Mouse (Mus musculus) kidney, postnatal 0 days (tissue): ENCODE results near the gene Dnajc24. TPM values are rescaled to one million over a fixed set of nuclear protein-coding genes. Genes with fewer than 3 reads are reported as not detected.

Experiments
- ATAC-seq: fragments of 200-750 bp; cut with Nextera tagmentation; replicated peaks from 2 replicates; pipeline ENCODE4 v1.8.0; 2017; ENCODE audit warnings: low read depth, moderate number of reproducible peaks, moderate TSS enrichment, moderate library complexity; ENCODE audit not compliant: low FRiP score
- DNase-seq: peaks from one replicate; pipeline ENCODE4 v3.0.0-alpha.2; 2016; ENCODE audit warnings: low spot score
- H3K27ac ChIP-seq: fragments of 300-500 bp; sonication (generic); 2 replicates; pipeline ENCODE4 v1.5.1; 2014; ENCODE audit warnings: mild to moderate bottlenecking
- H3K27me3 ChIP-seq: fragments of 300-500 bp; sonication (generic); 2 replicates; pipeline ENCODE4 v1.6.1; 2014; ENCODE audit warnings: low read length, mixed read lengths; ENCODE audit not compliant: insufficient read depth
- H3K36me3 ChIP-seq: fragments of 300-500 bp; sonication (generic); 2 replicates; pipeline ENCODE4 v1.6.1; 2014; ENCODE audit warnings: low read length, mixed read lengths; ENCODE audit not compliant: insufficient read depth
- H3K4me1 ChIP-seq: fragments of 300-500 bp; sonication (generic); replicated peaks from 2 replicates; pipeline ENCODE4 v1.6.1; 2014; ENCODE audit warnings: antibody characterized with exemption, low read length, mixed read lengths; ENCODE audit not compliant: insufficient read depth
- H3K4me2 ChIP-seq: fragments of 300-500 bp; sonication (generic); 2 replicates; pipeline ENCODE4 v1.6.1; 2014; ENCODE audit warnings: mild to moderate bottlenecking, low read length, moderate library complexity, mixed read lengths
- H3K4me3 ChIP-seq: fragments of 300-500 bp; sonication (generic); replicated peaks from 2 replicates; pipeline ENCODE4 v1.5.1; 2014; ENCODE audit warnings: low read depth, low read length
- H3K9ac ChIP-seq: fragments of 300-500 bp; sonication (generic); 2 replicates; pipeline ENCODE4 v1.6.1; 2014; ENCODE audit warnings: low read depth, low read length
- H3K9me3 ChIP-seq: fragments of 300-500 bp; sonication (generic); replicated peaks from 2 replicates; pipeline ENCODE4 v1.6.1; 2016; ENCODE audit warnings: low read length, inconsistent platforms, mixed read lengths
- CTCF ChIP-seq: IDR thresholded peaks from 2 replicates; pipeline ENCODE4 v1.5.1; 2016; ENCODE audit warnings: antibody characterized with exemption, low read depth, mild to moderate bottlenecking, moderate library complexity
- WGBS: fragments of 180-500 bp; shearing (Covaris S2); extraction: QIAGEN DNeasy Blood & Tissue Kit; methylation state at CpG from one replicate; pipeline ENCODE4 v1.1.7; 2014; 5-methylcytosine and 5-hydroxymethylcytosine counted together
- microRNA-seq: library from miRNA; unstranded; fragments of <30 nt; microRNA quantifications from one replicate; pipeline ENCODE4, GENCODE M21; 2016
- polyA plus RNA-seq: library from polyadenylated mRNA; unstranded; fragments of >200 nt; fragmentation: Nextera tagmentation; extraction: Ambion mirVana; gene quantifications from 2 replicates; pipeline ENCODE4 v1.2.1, GENCODE M21; 2015

The Dnajc24 gene
- polyA plus RNA-seq, 1 experiment from 2014 or later: 41.9 TPM

DNA sequence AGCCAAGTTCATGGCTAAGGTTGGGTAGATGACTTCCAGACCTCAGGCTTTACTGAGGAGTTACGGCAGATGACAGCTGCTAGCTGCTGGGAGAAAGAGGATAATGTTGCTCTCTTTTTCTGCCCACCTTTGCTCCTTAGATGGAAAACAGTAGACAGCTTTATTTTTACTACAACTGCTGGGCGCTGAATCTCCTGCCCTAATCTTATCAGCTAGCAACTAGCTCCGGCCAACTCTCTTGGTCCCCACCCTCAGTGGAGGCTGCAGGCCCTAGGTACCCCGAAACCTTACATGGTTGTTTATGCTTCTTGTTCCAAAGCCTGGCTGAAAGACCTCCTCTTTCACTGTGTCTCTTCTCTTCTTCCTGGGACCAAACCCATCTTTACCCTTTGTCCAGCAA is 49.5 kb downstream of the Dnajc24 start:
- TF ChIP-seq CTCF: no peak

DNA sequence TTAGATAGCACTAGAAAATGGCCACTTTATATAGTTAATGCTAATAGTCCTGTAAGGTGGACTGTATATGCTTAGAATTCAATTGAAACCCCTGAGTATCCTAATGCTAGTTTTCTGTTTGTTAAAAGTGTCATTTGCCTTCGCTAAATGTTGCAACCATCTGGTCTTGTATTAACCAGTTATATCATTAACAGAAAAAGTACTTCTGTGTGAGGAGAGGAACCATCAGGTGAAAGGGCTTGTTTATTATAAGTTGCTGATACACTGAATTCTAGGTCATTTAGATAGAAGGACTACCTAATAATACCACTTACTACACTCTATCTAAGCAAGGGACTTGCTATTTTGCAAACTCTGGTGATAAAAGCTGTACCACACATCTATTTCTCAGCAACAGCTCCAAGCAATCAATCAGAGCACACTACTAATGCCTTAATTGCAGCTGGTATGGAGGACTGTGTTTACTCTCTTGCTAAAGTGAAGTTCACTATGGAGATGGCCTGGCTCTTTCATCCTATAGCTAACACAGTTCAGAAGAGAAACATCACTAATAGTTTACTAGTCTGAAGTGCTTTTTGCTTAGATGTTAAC is 51.9 kb downstream of the Dnajc24 start:
- Histone ChIP-seq H3K27me3 (no peaks in the 10 kb centered on the region), H3K9me3 (no peaks in the 10 kb centered on the region), H3K4me2 (no peak overlapping the region), H3K4me1 (no peaks in the 10 kb centered on the region), H3K4me3 (no peak overlapping the region), H3K36me3 (no peaks in the 10 kb centered on the region), H3K9ac (no peak overlapping the region), H3K27ac (no peak overlapping the region)
- ATAC-seq: no peak
- 77% methylated on average over 1 of the region's 1 CpGs for WGBS
- TF ChIP-seq CTCF: no peak
- no peak for DNase-seq

More for the DNA sequence above, 49.5 kb downstream of the Dnajc24 start:
- DNase-seq (no peak), ATAC-seq (no peak)
- Histone ChIP-seq H3K4me1 (no peaks in the 10 kb centered on the region), H3K36me3 (no peaks in the 10 kb centered on the region), H3K27me3 (no peaks in the 10 kb centered on the region), H3K4me3 (no peak overlapping the region), H3K9ac (no peak overlapping the region), H3K27ac (no peak overlapping the region), H3K4me2 (no peak overlapping the region), H3K9me3 (no peaks in the 10 kb centered on the region)
- WGBS: 80% methylated on average over 4 of the region's 4 CpGs

DNA sequence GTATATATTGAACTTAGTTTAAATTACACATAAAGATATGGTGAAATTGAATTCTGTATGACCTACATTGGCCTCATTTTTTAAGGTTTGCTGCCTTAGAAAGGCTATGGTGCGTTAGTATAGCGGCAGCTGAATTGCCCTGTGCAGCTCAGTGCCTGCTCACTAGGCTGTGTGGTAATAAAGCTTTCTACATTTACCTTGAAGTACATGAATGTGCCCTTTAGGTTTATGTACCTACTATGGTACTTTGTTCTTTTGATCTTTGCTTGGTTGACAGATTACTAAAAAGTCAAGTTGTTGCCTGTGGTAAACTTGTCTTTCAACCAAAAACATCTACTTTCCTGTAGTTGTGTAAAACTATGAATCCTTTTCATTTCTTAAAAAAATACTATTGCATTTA is 53.2 kb downstream of the Dnajc24 start:
- no peaks in the 10 kb centered on the region for H3K9me3 ChIP-seq
- H3K27me3 ChIP-seq: no peaks in the 10 kb centered on the region
- no peaks in the 10 kb centered on the region for H3K36me3 ChIP-seq
- TF ChIP-seq CTCF: no peak
- H3K4me1 ChIP-seq: no peaks in the 10 kb centered on the region
- H3K4me3 ChIP-seq: no peak overlapping the region
- no peak overlapping the region for H3K4me2 ChIP-seq
- ATAC-seq: no peak
- DNase-seq: no peak
- 91% methylated on average over 2 of the region's 2 CpGs for WGBS
- no peak overlapping the region for H3K9ac ChIP-seq
- no peak overlapping the region for H3K27ac ChIP-seq

DNA sequence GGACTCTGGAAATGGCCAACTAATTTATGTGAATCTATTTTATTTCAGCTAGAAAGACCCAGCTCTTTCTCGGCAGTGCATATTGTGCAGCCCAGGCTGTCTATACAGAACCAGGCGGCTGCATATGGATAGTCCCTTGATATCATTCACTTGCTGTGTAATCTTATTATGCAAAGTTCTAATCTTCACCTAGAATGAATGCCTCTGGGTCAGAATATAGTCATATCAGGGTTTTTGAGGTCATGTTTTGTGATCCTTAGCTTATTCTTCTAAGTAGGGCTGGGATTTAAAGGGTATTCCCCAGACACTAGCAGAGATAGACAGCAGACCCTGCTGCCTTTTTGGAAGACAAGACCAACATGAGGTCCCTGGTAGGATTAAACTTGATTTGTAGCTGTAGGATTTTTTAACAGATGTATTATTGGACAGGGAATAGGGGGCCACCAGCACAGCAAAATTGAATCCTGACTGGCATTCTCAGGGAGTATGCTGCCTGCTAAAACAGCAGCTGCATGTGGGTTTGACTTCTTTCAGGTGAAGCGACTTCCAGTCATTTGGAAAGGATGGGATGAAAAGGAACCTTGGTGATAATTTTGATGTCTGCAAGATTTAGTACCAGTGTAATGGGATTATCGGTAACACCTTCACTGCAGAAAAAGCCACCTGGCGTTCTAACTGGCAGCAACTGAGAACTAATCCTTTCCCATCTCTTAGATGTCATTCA is 85.6 kb downstream of the Dnajc24 start:
- no peaks in the 10 kb centered on the region for H3K4me1 ChIP-seq
- DNase-seq (no peak), ATAC-seq (no peak)
- no peak overlapping the region for H3K4me3 ChIP-seq
- H3K9ac ChIP-seq: no peak overlapping the region
- no peaks in the 10 kb centered on the region for H3K27me3 ChIP-seq
- H3K4me2 ChIP-seq: no peak overlapping the region
- no peaks in the 10 kb centered on the region for H3K36me3 ChIP-seq
- no peaks in the 10 kb centered on the region for H3K9me3 ChIP-seq
- TF ChIP-seq CTCF: no peak
- no peak overlapping the region for H3K27ac ChIP-seq
- 83% methylated on average over 5 of the region's 5 CpGs for WGBS

Small RNA genes within 50 kb of the gene (microRNA-seq; reads per million reads assigned to microRNA genes)
- gene Gm22002: not detected

Other genes starting within 250 kb of the Dnajc24 start
- 22.8 and 28.8 TPM in 2 replicates for gene Elp4, start 99.0 kb downstream of the Dnajc24 start, polyA plus RNA-seq
- 152 and 157 TPM in 2 replicates for gene Immp1l, start 98.9 kb downstream of the Dnajc24 start, polyA plus RNA-seq